Mouse (Mus musculus) kidney, embryonic 14.5 days (tissue): ENCODE measurements around the gene Luc7l2. TPM values are rescaled to one million over a fixed set of nuclear protein-coding genes. Genes with fewer than 3 reads are reported as not detected.
A peak's percentile ranks its signal among the peaks of the same experiment; 100 is the strongest.
"Not testable (repeated sequence)": the region's sequence is repeated elsewhere in the genome, so short reads cannot be mapped to it uniquely, and the experiment has no call there.

Source experiments
- ATAC-seq: fragments of 200-750 bp; cut with Nextera tagmentation; 2 replicates; pipeline ENCODE4 v1.8.0; 2017; ENCODE audit warnings: moderate number of reproducible peaks, mild to moderate bottlenecking, moderate TSS enrichment, moderate library complexity; ENCODE audit not compliant: low FRiP score, low TSS enrichment
- H3K27ac ChIP-seq: fragments of 300-500 bp; sonication (generic); 2 replicates; pipeline ENCODE4 v1.5.1; 2014; ENCODE audit warnings: low read depth, mild to moderate bottlenecking, low read length, moderate library complexity, mixed read lengths
- H3K27me3 ChIP-seq: fragments of 300-500 bp; sonication (generic); 2 replicates; pipeline ENCODE4 v1.6.1; 2014; ENCODE audit warnings: mild to moderate bottlenecking, low read length; ENCODE audit not compliant: control insufficient read depth, insufficient read depth
- H3K36me3 ChIP-seq: fragments of 300-500 bp; sonication (generic); 2 replicates; pipeline ENCODE4 v1.6.1; 2014; ENCODE audit warnings: low read length, mixed read lengths; ENCODE audit not compliant: control insufficient read depth, insufficient read depth
- H3K4me1 ChIP-seq: fragments of 300-500 bp; sonication (generic); 2 replicates; pipeline ENCODE4 v1.6.1; 2014; ENCODE audit warnings: low read length, mixed read lengths; ENCODE audit not compliant: control insufficient read depth, insufficient read depth
- H3K4me2 ChIP-seq: fragments of 300-500 bp; sonication (generic); replicated peaks from 2 replicates; pipeline ENCODE4 v1.6.1; 2014; ENCODE audit warnings: low read depth, mild to moderate bottlenecking, low read length
- H3K4me3 ChIP-seq: fragments of 300-500 bp; sonication (generic); 2 replicates; pipeline ENCODE4 v1.5.1; 2014; ENCODE audit warnings: mild to moderate bottlenecking, low read length
- H3K9ac ChIP-seq: fragments of 300-500 bp; sonication (generic); 2 replicates; pipeline ENCODE4 v1.6.1; 2014; ENCODE audit warnings: low read depth, mild to moderate bottlenecking, low read length, moderate library complexity
- H3K9me3 ChIP-seq: fragments of 300-500 bp; sonication (generic); 2 replicates; pipeline ENCODE4 v1.6.1; 2016; ENCODE audit warnings: low read length; ENCODE audit not compliant: control insufficient read depth
- WGBS: fragments of 180-500 bp; shearing (Covaris S2); extraction: QIAGEN DNeasy Blood & Tissue Kit; methylation state at CpG from one replicate; pipeline ENCODE4 v1.1.7; 2014; 5-methylcytosine and 5-hydroxymethylcytosine counted together
- polyA plus RNA-seq: library from polyadenylated mRNA; unstranded; fragments of >200 nt; fragmentation: Nextera tagmentation; extraction: Ambion mirVana; gene quantifications from 2 replicates; pipeline ENCODE4 v1.2.1, GENCODE M21; 2014

Gene Luc7l2
- polyA plus RNA-seq, 1 experiment from 2014 or later, result 61.1 TPM

DNA sequence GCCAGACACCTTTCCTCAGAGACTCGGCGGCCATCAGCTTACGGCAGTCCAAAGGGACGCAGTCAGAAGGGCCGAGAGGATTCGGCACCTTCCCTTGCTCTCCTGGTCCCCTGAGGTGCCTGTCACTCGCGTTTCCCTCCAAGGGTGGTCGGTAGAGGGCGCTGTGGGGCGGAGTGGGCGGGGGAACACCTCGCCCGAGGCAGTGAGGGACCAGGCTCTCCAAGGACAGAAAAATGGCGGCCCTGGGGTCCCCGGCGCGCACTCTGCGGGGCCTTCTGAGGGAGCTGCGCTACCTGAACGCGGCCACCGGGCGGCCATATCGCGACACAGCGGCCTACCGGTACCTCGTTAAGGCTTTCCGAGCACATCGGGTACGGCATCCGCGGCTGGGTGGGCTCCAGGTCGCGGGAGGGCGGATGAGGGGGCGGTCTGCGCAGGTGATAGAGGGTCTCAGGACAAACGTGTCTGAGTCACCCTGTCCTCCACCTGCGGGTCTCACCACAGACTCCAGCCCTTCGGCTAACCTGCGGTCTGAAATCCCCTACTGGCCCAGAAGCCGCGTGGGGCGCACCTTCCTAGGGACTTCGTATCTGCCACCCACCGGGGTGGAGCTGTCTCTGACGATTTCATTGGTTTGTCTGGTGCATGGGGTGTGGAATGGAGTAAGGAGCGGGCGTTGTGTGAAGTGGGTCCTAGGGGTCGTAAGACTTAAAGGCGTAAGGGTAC is 16.3 kb upstream of the Luc7l2 start:
- no peaks in the 10 kb centered on the region for H3K9me3 ChIP-seq
- under 1% methylated on average over 52 of the region's 53 CpGs for WGBS
- no peaks in the 10 kb centered on the region for H3K27me3 ChIP-seq
- peak overlapping the region; percentile 86 for H3K9ac ChIP-seq
- H3K4me2 ChIP-seq, result peak overlapping the region; percentile 70
- H3K4me1 ChIP-seq, result peaks cover 7% of the 10 kb centered on the region; the same call in 1 of the 2 replicates
- peak overlapping the region; percentile 79 for H3K4me3 ChIP-seq
- peak; percentile 73 for ATAC-seq
- peak overlapping the region; percentile 96 for H3K27ac ChIP-seq
- peaks cover under 1% of the 10 kb centered on the region; the same call in 1 of the 2 replicates for H3K36me3 ChIP-seq

DNA sequence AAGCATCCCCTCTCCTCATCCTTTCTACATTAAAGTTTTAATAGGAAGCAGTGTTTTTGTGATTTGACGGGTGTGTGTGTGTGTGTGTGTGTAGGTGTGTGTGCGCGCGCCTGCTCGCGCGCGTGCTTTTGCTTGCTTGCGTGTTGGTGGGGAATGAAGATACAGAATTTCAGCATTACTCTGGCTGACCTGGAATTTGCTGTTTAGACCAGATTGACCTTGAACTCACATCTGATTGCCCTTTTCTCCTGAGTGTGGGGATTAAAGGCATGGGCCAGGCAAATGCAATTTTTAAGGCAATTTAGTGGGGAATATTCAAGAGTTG is 15.8 kb upstream of the Luc7l2 start:
- 2% methylated on average over 9 of the region's 9 CpGs for WGBS
- no peak for ATAC-seq
- Histone ChIP-seq H3K9ac (peak overlapping the region; percentile 86), H3K9me3 (no peaks in the 10 kb centered on the region), H3K4me1 (peaks cover 7% of the 10 kb centered on the region; the same call in 1 of the 2 replicates), H3K27ac (peak overlapping the region; percentile 96; the same call in 1 of the 2 replicates), H3K27me3 (no peaks in the 10 kb centered on the region), H3K36me3 (peaks cover 3% of the 10 kb centered on the region; the same call in 1 of the 2 replicates), H3K4me3 (peak overlapping the region; percentile 79), H3K4me2 (peak overlapping the region; percentile 70)

GRCm38 (mm10) chr6:38535788-38536187 is 15.3 kb upstream of the Luc7l2 start:
- peaks cover 7% of the 10 kb centered on the region; the same call in 1 of the 2 replicates for H3K4me1 ChIP-seq
- H3K27ac ChIP-seq, result no peak overlapping the region
- no peaks in the 10 kb centered on the region for H3K9me3 ChIP-seq
- H3K36me3 ChIP-seq, result peaks cover 3% of the 10 kb centered on the region; the same call in 1 of the 2 replicates
- H3K4me2 ChIP-seq, result peak overlapping the region; percentile 70
- WGBS, result 50% methylated on average over 1 of the region's 1 CpGs
- H3K9ac ChIP-seq, result peak overlapping the region; percentile 86; the same call in 1 of the 2 replicates
- H3K4me3 ChIP-seq, result peak overlapping the region; percentile 79
- no peaks in the 10 kb centered on the region for H3K27me3 ChIP-seq
- no peak for ATAC-seq

- H3K27ac ChIP-seq, H3K36me3 ChIP-seq, H3K27me3 ChIP-seq, H3K4me1 ChIP-seq, H3K4me2 ChIP-seq, H3K9ac ChIP-seq, ATAC-seq, H3K9me3 ChIP-seq, H3K4me3 ChIP-seq: not testable (repeated sequence)
- 92% methylated on average over 4 of the region's 5 CpGs for WGBS
Measured at GRCm38 (mm10) chr6:38544141-38544540, 7.0 kb upstream of the Luc7l2 start.

DNA sequence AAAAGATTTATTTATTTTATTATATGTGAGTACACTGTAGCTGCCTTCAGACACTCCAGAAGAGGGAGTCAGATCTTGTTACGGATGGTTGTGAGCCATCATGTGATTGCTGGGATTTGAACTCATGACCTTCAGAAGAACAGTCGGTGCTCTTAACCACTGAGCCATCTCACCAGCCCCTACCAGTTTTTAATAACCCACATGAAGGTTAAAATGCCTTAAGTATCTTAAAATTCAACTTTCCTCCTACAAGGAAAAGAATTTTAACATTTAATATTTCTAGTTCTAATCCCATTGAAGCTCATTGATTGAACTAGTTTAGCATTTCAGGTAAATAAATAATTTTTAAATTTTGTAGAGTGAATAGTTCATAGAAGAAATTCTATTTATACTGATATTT is 4.1 kb upstream of the Luc7l2 start:
- not testable (repeated sequence) for H3K9ac ChIP-seq, H3K4me3 ChIP-seq, H3K4me2 ChIP-seq, ATAC-seq, H3K27ac ChIP-seq, H3K36me3 ChIP-seq, H3K9me3 ChIP-seq, H3K4me1 ChIP-seq, H3K27me3 ChIP-seq
- WGBS, result 88% methylated on average over 2 of the region's 2 CpGs

GRCm38 (mm10) chr6:38547707-38548106 is 3.4 kb upstream of the Luc7l2 start:
- no peak for ATAC-seq

DNA sequence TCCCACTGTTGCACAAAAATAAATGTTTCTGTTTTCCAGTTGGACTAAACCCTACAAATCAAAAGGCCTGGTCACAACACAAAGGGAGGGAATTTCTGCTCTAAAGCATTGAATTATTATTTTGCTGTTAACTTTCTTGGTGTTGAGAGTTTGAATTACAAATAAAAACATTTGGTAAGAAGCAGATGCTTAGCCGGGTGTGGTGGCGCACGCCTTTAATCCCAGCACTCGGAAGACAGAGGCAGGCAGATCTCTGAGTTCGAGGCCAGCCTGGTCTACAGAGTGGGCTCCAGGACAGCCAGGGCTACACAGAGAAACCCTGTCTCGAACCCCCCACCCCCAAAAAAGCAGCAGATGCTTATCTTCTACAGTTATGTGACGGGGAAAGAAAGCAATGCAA is 2.5 kb upstream of the Luc7l2 start:
- not testable (repeated sequence) for ATAC-seq, H3K36me3 ChIP-seq
- WGBS, result 91% methylated on average over 7 of the region's 7 CpGs

More at GRCm38 (mm10) chr6:38547707-38548106, 3.4 kb upstream of the Luc7l2 start:
- H3K4me1 ChIP-seq, result peaks cover 6% of the 10 kb centered on the region; the same call in 1 of the 2 replicates
- H3K4me2 ChIP-seq, result no peak overlapping the region
- H3K4me3 ChIP-seq, result no peak overlapping the region
- no peaks in the 10 kb centered on the region for H3K9me3 ChIP-seq
- no peak overlapping the region for H3K9ac ChIP-seq
- H3K27me3 ChIP-seq, result no peaks in the 10 kb centered on the region
- H3K36me3 ChIP-seq, result no peaks in the 10 kb centered on the region
- WGBS, result 85% methylated on average over 1 of the region's 1 CpGs
- no peak overlapping the region for H3K27ac ChIP-seq

GRCm38 (mm10) chr6:38549840-38550239 is 1.3 kb upstream of the Luc7l2 start:
- not testable (repeated sequence) for H3K36me3 ChIP-seq, H3K27me3 ChIP-seq, H3K9me3 ChIP-seq, ATAC-seq, H3K4me1 ChIP-seq
- WGBS, result 88% methylated on average over 6 of the region's 6 CpGs
- peak overlapping the region; percentile 57 for H3K4me2 ChIP-seq
- H3K4me3 ChIP-seq, result peak overlapping the region; percentile 76; the same call in 1 of the 2 replicates
- peak overlapping the region; percentile 99; the same call in 1 of the 2 replicates for H3K27ac ChIP-seq
- peak overlapping the region; percentile 89; the same call in 1 of the 2 replicates for H3K9ac ChIP-seq

More for the DNA sequence above, 2.5 kb upstream of the Luc7l2 start:
- H3K4me2 ChIP-seq, H3K9me3 ChIP-seq, H3K9ac ChIP-seq, H3K4me3 ChIP-seq, H3K27ac ChIP-seq, H3K4me1 ChIP-seq, H3K27me3 ChIP-seq: not testable (repeated sequence)
